Mouse (Mus musculus) liver, embryonic 14.5 days (tissue): ENCODE measurements around the gene Creg1. TPM values are rescaled to one million over a fixed set of nuclear protein-coding genes. Genes with fewer than 3 reads are reported as not detected.
"Not testable (repeated sequence)": the region's sequence is repeated elsewhere in the genome, so short reads cannot be mapped to it uniquely, and the experiment has no call there.

Source experiments
- ATAC-seq: fragments of 200-750 bp; cut with Nextera tagmentation; 2 replicates; pipeline ENCODE4 v1.8.0; 2017; ENCODE audit warnings: moderate number of reproducible peaks, mild to moderate bottlenecking, moderate library complexity; ENCODE audit not compliant: insufficient read depth
- DNase-seq, 3 experiments: peaks; one replicate each; pipeline ENCODE4 v3.0.0-alpha.2; 2012 to 2013; ENCODE audit warnings: low read depth in 3 of 3, low spot score in 3 of 3
- H3K27ac ChIP-seq: fragments of 300-500 bp; sonication (generic); 2 replicates; pipeline ENCODE4 v1.5.1; 2014; ENCODE audit warnings: moderate library complexity, mild to moderate bottlenecking, control low read depth, inconsistent platforms
- H3K27me3 ChIP-seq: fragments of 300-500 bp; sonication (generic); 2 replicates; pipeline ENCODE4 v1.6.1; 2014; ENCODE audit warnings: mild to moderate bottlenecking, low read length, moderate library complexity; ENCODE audit not compliant: control insufficient read depth, insufficient read depth
- H3K36me3 ChIP-seq: fragments of 300-500 bp; sonication (generic); replicated peaks from 2 replicates; pipeline ENCODE4 v1.6.1; 2014; ENCODE audit warnings: low read depth; ENCODE audit not compliant: control insufficient read depth, insufficient read depth
- H3K4me1 ChIP-seq, 2 experiments: fragments of 200-500 bp in 1 of 2; fragments of 300-500 bp in 1 of 2; sonication (generic) in 1 of 2; replicated peaks; 2 replicates each; pipeline ENCODE4 v1.6.1; 2012 to 2014; ENCODE audit warnings: antibody characterized with exemption in 1 of 2, inconsistent platforms in 1 of 2, low read length in 1 of 2; ENCODE audit not compliant: control insufficient read depth in 2 of 2, insufficient read depth in 2 of 2
- H3K4me2 ChIP-seq: fragments of 300-500 bp; sonication (generic); 2 replicates; pipeline ENCODE4 v1.6.1; 2014; ENCODE audit warnings: low read depth, mild to moderate bottlenecking, control low read depth, moderate library complexity
- H3K4me3 ChIP-seq, 2 experiments: fragments of 200-500 bp in 1 of 2; fragments of 300-500 bp in 1 of 2; sonication (generic) in 1 of 2; 2 replicates each; pipeline ENCODE4 v1.5.1; 2012 to 2014; ENCODE audit warnings: low read depth in 2 of 2, low read length in 2 of 2, mild to moderate bottlenecking in 2 of 2, control low read depth in 1 of 2, inconsistent platforms in 1 of 2, moderate library complexity in 1 of 2; ENCODE audit not compliant: insufficient read depth in 1 of 2
- H3K9ac ChIP-seq: fragments of 300-500 bp; sonication (generic); replicated peaks from 2 replicates; pipeline ENCODE4 v1.6.1; 2014; ENCODE audit warnings: mild to moderate bottlenecking, control low read depth, moderate library complexity
- H3K9me3 ChIP-seq: fragments of 300-500 bp; sonication (generic); 2 replicates; pipeline ENCODE4 v1.6.1; 2016; ENCODE audit warnings: low read length, mixed read lengths; ENCODE audit not compliant: control insufficient read depth
- CTCF ChIP-seq: IDR thresholded peaks from 2 replicates; pipeline ENCODE4 v1.5.1; 2016; ENCODE audit warnings: antibody characterized with exemption, low read depth, control low read depth
- EP300 ChIP-seq: IDR thresholded peaks from 2 replicates; pipeline ENCODE4 v1.6.1; 2016; ENCODE audit warnings: antibody characterized with exemption, low read depth
- WGBS: fragments of 180-500 bp; shearing (Covaris S2); extraction: QIAGEN DNeasy Blood & Tissue Kit; methylation state at CpG from one replicate; pipeline ENCODE4 v1.1.7; 2014; ENCODE audit not compliant: insufficient replicate concordance; 5-methylcytosine and 5-hydroxymethylcytosine counted together
- polyA plus RNA-seq, 2 experiments: library from polyadenylated mRNA; depleted of rRNA in 1 of 2; stranded (reverse) in 1 of 2; unstranded in 1 of 2; fragments of >200 nt; fragmentation: Nextera tagmentation in 1 of 2; extraction: Ambion mirVana in 1 of 2; gene quantifications; 2 replicates each; pipeline versions ENCODE4 v1.2.1 to v1.2.3; 2012 to 2014

Gene Creg1
- polyA plus RNA-seq, 2 experiments, result 106 to 369 TPM

- ATAC-seq (no peak), DNase-seq (no peak)
- H3K27ac ChIP-seq, result no peak overlapping the region
- H3K4me3 ChIP-seq, result no peak overlapping the region
- no peak overlapping the region for H3K4me2 ChIP-seq
- H3K36me3 ChIP-seq, result no peaks in the 10 kb centered on the region
- H3K4me1 ChIP-seq, result no peaks in the 10 kb centered on the region; a peak in 1 of 4 replicates
- TF ChIP-seq CTCF, result no peak
- TF ChIP-seq EP300, result no peak
- no peak overlapping the region for H3K9ac ChIP-seq
- H3K9me3 ChIP-seq, result no peaks in the 10 kb centered on the region
- H3K27me3 ChIP-seq, result no peaks in the 10 kb centered on the region
These were observed 12.4 kb upstream of the Creg1 start for GRCm38 (mm10) chr1:165751142-165751541.

GRCm38 (mm10) chr1:165751838-165752237, 11.7 kb upstream of the Creg1 start:
- Histone ChIP-seq H3K36me3 (no peaks in the 10 kb centered on the region), H3K27ac (no peak overlapping the region), H3K27me3 (no peaks in the 10 kb centered on the region), H3K4me2 (no peak overlapping the region), H3K9me3 (no peaks in the 10 kb centered on the region), H3K4me1 (no peaks in the 10 kb centered on the region; a peak in 1 of 4 replicates), H3K9ac (no peak overlapping the region), H3K4me3 (no peak overlapping the region)
- ATAC-seq (no peak), DNase-seq (no peak)
- TF ChIP-seq EP300, result no peak
- no peak for TF ChIP-seq CTCF
- 72% methylated on average over 5 of the region's 5 CpGs for WGBS

- H3K27me3 ChIP-seq, result no peaks in the 10 kb centered on the region
- WGBS, result 76% methylated on average over 6 of the region's 6 CpGs
- H3K4me1 ChIP-seq, result no peaks in the 10 kb centered on the region; a peak in 1 of 4 replicates
- no peak overlapping the region for H3K4me2 ChIP-seq
- H3K9ac ChIP-seq, result no peak overlapping the region
- DNase-seq (no peak), ATAC-seq (no peak)
- H3K27ac ChIP-seq, result no peak overlapping the region
- no peak for TF ChIP-seq EP300
- TF ChIP-seq CTCF, result no peak
- H3K36me3 ChIP-seq, result no peaks in the 10 kb centered on the region
- no peak overlapping the region for H3K4me3 ChIP-seq
- no peaks in the 10 kb centered on the region for H3K9me3 ChIP-seq
These were observed 9.3 kb upstream of the Creg1 start for GRCm38 (mm10) chr1:165754205-165754604.

- 37% methylated on average over 4 of the region's 4 CpGs for WGBS
- no peak for TF ChIP-seq CTCF
- Histone ChIP-seq H3K4me1 (no peaks in the 10 kb centered on the region; a peak in 1 of 4 replicates), H3K27ac (no peak overlapping the region), H3K4me2 (no peak overlapping the region), H3K9ac (no peak overlapping the region), H3K36me3 (no peaks in the 10 kb centered on the region), H3K4me3 (no peak overlapping the region), H3K9me3 (no peaks in the 10 kb centered on the region), H3K27me3 (no peaks in the 10 kb centered on the region)
- no peak for DNase-seq
- no peak for ATAC-seq
These were observed 8.4 kb upstream of the Creg1 start for GRCm38 (mm10) chr1:165755194-165755593.

- TF ChIP-seq EP300, result no peak
- TF ChIP-seq CTCF, result peak; percentile 47
- Histone ChIP-seq H3K4me2 (no peak overlapping the region), H3K4me1 (peaks cover 7 to 17% of the 10 kb centered on the region in 2 experiments), H3K27ac (no peak overlapping the region), H3K36me3 (peaks cover 8% of the 10 kb centered on the region; the same call in 1 of the 2 replicates), H3K9me3 (no peaks in the 10 kb centered on the region), H3K27me3 (no peaks in the 10 kb centered on the region), H3K9ac (no peak overlapping the region), H3K4me3 (no peak overlapping the region)
- 65% methylated on average over 3 of the region's 3 CpGs for WGBS
- ATAC-seq, result no peak
- DNase-seq, result no peak
These were observed 1.8 kb upstream of the Creg1 start for GRCm38 (mm10) chr1:165761522-165762305.

GRCm38 (mm10) chr1:165762498-165762897, 1.0 kb upstream of the Creg1 start:
- WGBS, result 20% methylated on average over 2 of the region's 2 CpGs
- H3K9ac ChIP-seq, DNase-seq, H3K27me3 ChIP-seq, H3K9me3 ChIP-seq, H3K36me3 ChIP-seq, ATAC-seq, H3K27ac ChIP-seq: not testable (repeated sequence)
- Histone ChIP-seq H3K4me3 (peak overlapping the region in 1 of 2 experiments; percentile 86; a peak in 1 of 4 replicates), H3K4me1 (peaks cover 14 to 25% of the 10 kb centered on the region in 2 experiments), H3K4me2 (peak overlapping the region; percentile 92)
